8 mouse cellular contexts compared by ENCODE assay signal in the genomic region with DNA sequence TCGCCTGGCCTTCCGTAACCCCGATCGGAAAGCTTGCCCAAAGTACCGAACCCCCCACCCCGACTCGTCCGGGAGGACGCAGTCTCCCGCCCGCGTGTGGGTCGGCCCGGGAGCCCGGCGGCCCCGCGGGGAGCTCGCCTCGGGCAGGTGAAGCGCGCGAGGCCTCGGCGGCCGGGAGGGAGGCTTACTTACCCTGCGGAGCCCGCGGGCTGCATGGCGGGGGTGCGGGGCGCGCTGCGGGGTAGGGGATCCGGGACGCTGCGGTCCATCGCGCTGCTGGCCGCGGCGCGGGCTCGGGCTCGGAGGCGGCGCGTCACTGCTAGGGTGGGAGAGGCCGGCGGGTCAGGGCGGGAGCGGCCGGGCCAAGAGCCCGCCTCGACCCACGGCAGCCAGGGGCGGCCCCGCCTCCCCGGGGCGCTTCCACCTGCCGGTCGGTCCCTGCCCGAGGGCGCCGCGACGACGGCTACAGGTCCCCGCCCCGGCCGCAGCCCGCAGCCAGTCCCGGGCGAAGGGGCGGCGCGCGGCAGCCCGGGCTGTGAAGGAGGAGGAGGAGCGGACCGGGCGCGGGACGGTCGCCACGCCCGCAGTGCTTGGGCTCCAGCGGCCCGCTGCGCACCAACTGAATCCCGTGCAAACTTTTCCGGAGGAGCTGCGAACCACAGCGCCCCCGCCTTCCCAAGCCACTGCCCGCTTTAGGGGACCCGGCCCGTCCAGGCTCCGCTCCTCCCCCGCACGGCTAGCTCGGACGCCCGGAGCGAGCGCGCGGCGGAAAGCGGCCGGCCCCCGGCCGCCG. TPM values are rescaled to one million over a fixed set of nuclear protein-coding genes. Genes with fewer than 3 reads are reported as not detected.
DNase-seq lines count a peak whose midpoint lies in the region; ATAC-seq and TF ChIP-seq lines count a peak whose summit lies in the region.

No protein-coding gene starts in this region.

- no peaks in the 10 kb centered on the region for H3K4me1 ChIP-seq in ES-Bruce4 (ENCODE audit: control insufficient read depth, insufficient read depth, low read length)
- H3K4me1 ChIP-seq in hindbrain, embryonic 10.5 days (replicated peaks) = peaks cover 22% of the 10 kb centered on the region
- no peaks in the 10 kb centered on the region for H3K4me1 ChIP-seq in lung, postnatal 0 days (ENCODE audit: insufficient read depth, low read depth, low read length)

- no peaks in the 10 kb centered on the region for H3K9me3 ChIP-seq in ES-Bruce4 (replicated peaks; ENCODE audit: control insufficient read depth, insufficient read depth, low read length, poor library complexity, severe bottlenecking)
- no peaks in the 10 kb centered on the region for H3K9me3 ChIP-seq in hindbrain, embryonic 10.5 days
- no peaks in the 10 kb centered on the region for H3K9me3 ChIP-seq in lung, postnatal 0 days (ENCODE audit: low read length)

- peak overlapping the region; percentile 94 for H3K4me2 ChIP-seq in lung, postnatal 0 days (replicated peaks; ENCODE audit: low read depth, low read length)

- TF ChIP-seq CTCF in ES-Bruce4 (IDR thresholded peaks at IDR 0.05; ENCODE audit: low read depth, low read length) = no peak
- peak; percentile 44 for TF ChIP-seq CTCF in lung, postnatal 0 days (IDR thresholded peaks at IDR 0.05)

- peak overlapping the region; percentile 85 for H3K4me3 ChIP-seq in ES-Bruce4 (ENCODE audit: low read depth, low read length)
- peak overlapping the region; percentile 81 for H3K4me3 ChIP-seq in hindbrain, embryonic 10.5 days
- H3K4me3 ChIP-seq in lung, postnatal 0 days (ENCODE audit: low read depth, low read length) = peak overlapping the region; percentile 78

- no peaks in the 10 kb centered on the region for H3K36me3 ChIP-seq in ES-Bruce4 (ENCODE audit: control insufficient read depth, insufficient read depth, low read length, poor library complexity, severe bottlenecking)
- H3K36me3 ChIP-seq in hindbrain, embryonic 10.5 days = no peaks in the 10 kb centered on the region
- H3K36me3 ChIP-seq in lung, postnatal 0 days (ENCODE audit: insufficient read depth, low read length) = no peaks in the 10 kb centered on the region

- peak; percentile 30 to 58 for DNase-seq in cerebellum, adult 18-20 months
- DNase-seq in hindbrain, embryonic 10.5 days (ENCODE audit: low spot score) = peak; percentile 75
- DNase-seq in layer of hippocampus, postnatal 14 days (ENCODE audit: low spot score in 2 of 2) = peak; percentile 18 to 34
- peak; percentile 92 for DNase-seq in lung, postnatal 0 days (ENCODE audit: low spot score)
- peak; percentile 60 for DNase-seq in ovary, postnatal 10 days (ENCODE audit: low spot score)
- peak; percentile 15 to 40 for DNase-seq in thymus, postnatal 10 days (ENCODE audit: low spot score in 2 of 2)

- no peak overlapping the region for H3K27ac ChIP-seq in ES-Bruce4 (ENCODE audit: insufficient read depth, low read length)
- peak overlapping the region; percentile 86 for H3K27ac ChIP-seq in hindbrain, embryonic 10.5 days
- H3K27ac ChIP-seq in lung, postnatal 0 days (ENCODE audit: low read length) = peak overlapping the region; percentile 93

- TF ChIP-seq EP300 in ES-Bruce4 (IDR thresholded peaks at IDR 0.05; ENCODE audit: insufficient read depth, low read depth, low read length) = no peak
- TF ChIP-seq EP300 in lung, postnatal 0 days (IDR thresholded peaks at IDR 0.05) = no peak

- WGBS in hindbrain, embryonic 10.5 days = under 1% methylated on average over 114 of the region's 114 CpGs
- 0% methylated on average over 58 of the region's 114 CpGs for WGBS in lung, postnatal 0 days

- peak overlapping the region; percentile 80 for H3K9ac ChIP-seq in ES-Bruce4 (ENCODE audit: low read depth, poor library complexity, severe bottlenecking)
- H3K9ac ChIP-seq in lung, postnatal 0 days (replicated peaks; ENCODE audit: low read depth) = peak overlapping the region; percentile 58

- ATAC-seq in frontal cortex, adult (ENCODE audit: low TSS enrichment) = peak; percentile 88
- ATAC-seq in lung, postnatal 0 days = peak; percentile 94

- H3K27me3 ChIP-seq in ES-Bruce4 (ENCODE audit: control insufficient read depth, insufficient read depth, low read length, poor library complexity, severe bottlenecking) = peaks cover 18% of the 10 kb centered on the region
- H3K27me3 ChIP-seq in hindbrain, embryonic 10.5 days (ENCODE audit: insufficient read depth, poor library complexity, severe bottlenecking) = peaks cover 42% of the 10 kb centered on the region
- no peaks in the 10 kb centered on the region for H3K27me3 ChIP-seq in lung, postnatal 0 days (replicated peaks; ENCODE audit: insufficient read depth, low read length)

- TF ChIP-seq POLR2A in ES-Bruce4 (IDR thresholded peaks at IDR 0.05; ENCODE audit: insufficient read depth, low read length) = no peak

RNA-seq across cellular contexts. Expression of a gene that starts 0.8 kb away (rescaled TPM):
- 7.4 and 7.7 TPM in 2 replicates for polyA plus RNA-seq in ES-Bruce4 (2011; ENCODE audit: insufficient read depth, insufficient read length, low read depth, missing spikeins)
- polyA plus RNA-seq in hindbrain, embryonic 10.5 days (2016; fragmentation: Nextera tagmentation; extraction: Ambion mirVana) = 2.5 and 2.8 TPM in 2 replicates
- total RNA-seq in layer of hippocampus, postnatal 14 days (2021) = 1 to 10 TPM; 7.8 to 9.1 TPM
- 8.8 and 9.4 TPM in 2 replicates for polyA plus RNA-seq in lung, postnatal 0 days (2015; fragmentation: Nextera tagmentation; extraction: Ambion mirVana)

Comparison
In these comparisons a context has a peak if more than half of its experiments do, and no peak if none do; other contexts are left out.
1. DNase-seq: peak in every context shown above with its lines; median percentile 92 in lung, postnatal 0 days; 75 in hindbrain, embryonic 10.5 days; 60 in ovary, postnatal 10 days; 44 in cerebellum, adult 18-20 months; 28 in thymus, postnatal 10 days; 26 in layer of hippocampus, postnatal 14 days.